Mouse (Mus musculus) embryonic fibroblast, embryonic 13.5 days (primary cell): Measurements from ENCODE around the gene Ahnak2. TPM values are rescaled to one million over a fixed set of nuclear protein-coding genes. Genes with fewer than 3 reads are reported as not detected.

ENCODE experiments used
- H3K27ac ChIP-seq: 2 replicates; pipeline ENCODE4 v1.5.1; 2012; ENCODE audit warnings: low read length, control low read depth, inconsistent platforms; ENCODE audit not compliant: insufficient read depth
- H3K4me1 ChIP-seq: 2 replicates; pipeline ENCODE4 v1.6.1; 2011; ENCODE audit warnings: low read length; ENCODE audit not compliant: control insufficient read depth, insufficient read depth
- H3K4me3 ChIP-seq: 2 replicates; pipeline ENCODE4 v1.5.1; 2011; ENCODE audit warnings: mild to moderate bottlenecking, control low read depth, low read length; ENCODE audit not compliant: insufficient read depth
- CTCF ChIP-seq: IDR thresholded peaks from 2 replicates; pipeline ENCODE4 v1.5.1; 2011; ENCODE audit warnings: mild to moderate bottlenecking, control low read depth, low read length, moderate library complexity, borderline replicate concordance; ENCODE audit not compliant: insufficient read depth
- POLR2A ChIP-seq: IDR thresholded peaks from 2 replicates; pipeline ENCODE4 v1.6.1; 2011; ENCODE audit warnings: low read depth, mild to moderate bottlenecking, control low read depth, low read length, moderate library complexity
- polyA plus RNA-seq: library from polyadenylated mRNA; stranded (reverse); fragments of >200 nt; gene quantifications from 2 replicates; pipeline ENCODE4 v1.2.4, GENCODE M21; 2011; ENCODE audit warnings: low read depth; ENCODE audit not compliant: missing spikeins, insufficient read length

Gene Ahnak2
- polyA plus RNA-seq, 1 experiment: 170 TPM

DNA sequence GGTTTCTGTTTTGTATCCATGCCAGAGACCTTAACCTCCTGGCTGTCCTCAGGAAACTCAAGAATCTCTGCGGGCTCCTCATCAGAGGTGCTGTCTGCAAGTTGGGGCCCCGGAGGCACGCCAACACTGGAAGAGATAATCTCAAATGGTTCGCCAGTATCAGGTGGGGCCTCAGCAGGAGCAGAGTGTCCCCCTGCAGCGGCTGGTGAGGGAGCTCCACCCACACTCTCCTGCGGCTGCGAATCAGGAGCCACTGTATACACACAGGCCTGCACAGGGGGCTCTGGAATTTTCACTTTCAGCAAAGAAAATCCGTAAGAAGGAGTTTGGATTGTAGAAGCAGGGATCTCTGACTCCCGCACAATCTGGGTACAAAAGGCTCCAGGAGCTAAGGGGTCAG lies 29.1 kb downstream of the Ahnak2 start:
- Histone ChIP-seq H3K4me3 (no peak overlapping the region), H3K4me1 (no peaks in the 10 kb centered on the region), H3K27ac (no peak overlapping the region)
- TF ChIP-seq CTCF (no peak), POLR2A (no peak)

DNA sequence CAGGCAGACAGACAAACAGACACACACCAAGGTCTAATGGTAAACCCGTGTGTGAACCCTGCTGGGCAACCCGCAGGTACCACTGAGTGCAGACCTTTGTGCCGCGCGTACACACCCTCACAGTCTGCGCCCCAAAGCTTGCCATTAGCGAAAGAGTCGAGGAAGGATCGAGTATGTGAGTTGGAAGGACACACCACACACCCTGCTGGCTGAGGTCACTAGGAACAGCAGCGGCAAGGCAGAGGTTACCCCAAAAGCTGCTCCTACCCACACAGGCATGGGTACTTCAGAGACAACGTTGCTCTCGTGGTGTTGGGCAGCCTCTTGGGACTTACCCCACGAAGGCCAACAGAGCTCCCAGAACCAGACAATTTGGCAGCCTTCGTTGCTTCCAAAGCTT lies 30.2 kb downstream of the Ahnak2 start:
- no peak overlapping the region for H3K27ac ChIP-seq
- no peaks in the 10 kb centered on the region for H3K4me1 ChIP-seq
- no peak overlapping the region for H3K4me3 ChIP-seq
- TF ChIP-seq CTCF (no peak), POLR2A (no peak)

GRCm38 (mm10) chr12:112770396-112770795 lies 32.1 kb downstream of the Ahnak2 start:
- TF ChIP-seq CTCF: no peak
- TF ChIP-seq POLR2A: no peak
- no peak overlapping the region for H3K27ac ChIP-seq
- no peak overlapping the region for H3K4me3 ChIP-seq
- no peaks in the 10 kb centered on the region for H3K4me1 ChIP-seq

- Histone ChIP-seq H3K27ac (no peak overlapping the region), H3K4me3 (no peak overlapping the region), H3K4me1 (no peaks in the 10 kb centered on the region)
- TF ChIP-seq CTCF (no peak), POLR2A (no peak)
These were observed 32.7 kb downstream of the Ahnak2 start for GRCm38 (mm10) chr12:112769751-112770150.

GRCm38 (mm10) chr12:112769031-112769430 lies 33.4 kb downstream of the Ahnak2 start:
- Histone ChIP-seq H3K4me3 (no peak overlapping the region), H3K27ac (no peak overlapping the region), H3K4me1 (no peaks in the 10 kb centered on the region)
- TF ChIP-seq POLR2A (no peak), CTCF (no peak)

- Histone ChIP-seq H3K4me3 (no peak overlapping the region), H3K4me1 (no peaks in the 10 kb centered on the region), H3K27ac (no peak overlapping the region)
- TF ChIP-seq CTCF (no peak), POLR2A (no peak)
These were observed 34.3 kb downstream of the Ahnak2 start for GRCm38 (mm10) chr12:112768166-112768565.

- Histone ChIP-seq H3K4me1 (no peaks in the 10 kb centered on the region), H3K4me3 (no peak overlapping the region), H3K27ac (no peak overlapping the region)
- TF ChIP-seq CTCF: no peak
- TF ChIP-seq POLR2A: no peak
These were observed 35.2 kb downstream of the Ahnak2 start for GRCm38 (mm10) chr12:112767036-112767890.

GRCm38 (mm10) chr12:112766586-112766985 lies 35.9 kb downstream of the Ahnak2 start:
- Histone ChIP-seq H3K4me1 (no peaks in the 10 kb centered on the region), H3K27ac (no peak overlapping the region), H3K4me3 (no peak overlapping the region)
- TF ChIP-seq CTCF: no peak
- no peak for TF ChIP-seq POLR2A

DNA sequence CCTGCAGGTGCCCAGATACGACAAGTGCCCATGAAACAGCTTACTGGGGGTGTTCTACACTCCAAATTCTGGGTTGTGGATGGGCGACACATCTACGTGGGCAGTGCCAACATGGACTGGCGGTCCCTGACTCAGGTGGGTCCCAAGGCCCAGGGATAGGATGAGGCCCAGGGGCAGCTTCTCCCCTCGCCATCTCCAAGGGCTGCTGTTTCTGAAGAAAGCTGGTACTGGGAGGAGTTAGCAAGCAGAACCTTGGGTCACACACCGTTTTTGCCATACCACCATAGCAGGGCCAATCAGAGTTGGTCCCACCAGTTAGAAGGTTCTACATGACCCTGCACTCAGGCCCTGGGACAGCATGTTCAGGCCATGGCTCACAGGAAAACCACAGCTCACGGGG lies 37.5 kb downstream of the Ahnak2 start:
- Histone ChIP-seq H3K4me1 (no peaks in the 10 kb centered on the region), H3K4me3 (no peak overlapping the region), H3K27ac (no peak overlapping the region)
- no peak for TF ChIP-seq CTCF
- no peak for TF ChIP-seq POLR2A

- TF ChIP-seq POLR2A: no peak
- no peak for TF ChIP-seq CTCF
- H3K4me1 ChIP-seq: no peaks in the 10 kb centered on the region
- no peak overlapping the region for H3K27ac ChIP-seq
- H3K4me3 ChIP-seq: no peak overlapping the region
These were observed 38.3 kb downstream of the Ahnak2 start for GRCm38 (mm10) chr12:112764141-112764540.

GRCm38 (mm10) chr12:112763176-112763575 lies 39.3 kb downstream of the Ahnak2 start:
- TF ChIP-seq CTCF: no peak
- no peak for TF ChIP-seq POLR2A
- H3K4me3 ChIP-seq: no peak overlapping the region
- H3K4me1 ChIP-seq: no peaks in the 10 kb centered on the region
- H3K27ac ChIP-seq: no peak overlapping the region
